ENCODE assay signal across 16 mouse cellular contexts in the genomic region with DNA sequence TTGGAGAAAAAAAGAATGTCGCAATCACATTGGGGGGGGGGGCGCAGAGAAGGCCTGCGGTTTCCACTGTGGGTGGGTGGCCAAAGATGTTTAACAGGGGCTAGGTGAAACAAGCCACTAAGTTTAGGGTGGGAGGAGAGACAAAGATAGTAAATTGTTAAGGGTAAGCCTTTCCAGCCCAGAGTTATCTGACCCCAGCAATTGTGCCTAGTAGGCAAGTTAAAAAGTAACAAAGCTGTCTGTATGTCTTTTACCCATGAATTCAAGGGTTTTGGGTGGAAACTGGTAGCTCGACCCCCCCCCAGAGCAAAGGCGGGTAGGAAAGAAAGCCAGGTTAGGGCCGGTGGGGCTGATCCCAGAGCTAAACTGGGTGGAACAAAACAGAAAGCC. TPM values are rescaled to one million over a fixed set of nuclear protein-coding genes. Genes with fewer than 3 reads are reported as not detected.
DNase-seq lines count a peak whose midpoint lies in the region; ATAC-seq and TF ChIP-seq lines count a peak whose summit lies in the region.
"Had no signal": no experiment of that assay in that cellular context is flagged by ENCODE, and none has a peak within 500 bp of the region (broad histone marks: within the 10 kb centered on the region; RNA-seq: fewer than 3 reads in every experiment).

No protein-coding gene starts in this region.

- H3K4me1 ChIP-seq in hindbrain, postnatal 0 days (ENCODE audit: insufficient read depth, low read length), result no peaks in the 10 kb centered on the region
- H3K4me1 ChIP-seq in hindbrain, embryonic 11.5 days (replicated peaks; ENCODE audit: control insufficient read depth, insufficient read depth, low read length), result no peaks in the 10 kb centered on the region
- peaks cover 29% of the 10 kb centered on the region for H3K4me1 ChIP-seq in liver, adult 2 months (ENCODE audit: control insufficient read depth, insufficient read depth, low read length)
- H3K4me1 ChIP-seq in liver, embryonic 11.5 days (replicated peaks; ENCODE audit: control insufficient read depth, insufficient read depth, low read length), result no peaks in the 10 kb centered on the region
- H3K4me1 ChIP-seq in stomach, embryonic 16.5 days (ENCODE audit: control insufficient read depth, insufficient read depth, low read length), result no peaks in the 10 kb centered on the region
- H3K4me1 ChIP-seq: embryonic facial prominence, embryonic 13.5 days; heart, embryonic 15.5 days had no signal

- no peak overlapping the region for H3K4me3 ChIP-seq in hindbrain, postnatal 0 days (ENCODE audit: low read length)
- no peak overlapping the region for H3K4me3 ChIP-seq in hindbrain, embryonic 11.5 days (ENCODE audit: low read depth, low read length)
- no peak overlapping the region for H3K4me3 ChIP-seq in liver, adult 2 months (ENCODE audit: insufficient read depth, low read depth, low read length)
- H3K4me3 ChIP-seq in liver, embryonic 11.5 days (ENCODE audit: low read depth, low read length), result no peak overlapping the region
- H3K4me3 ChIP-seq in stomach, embryonic 16.5 days (replicated peaks; ENCODE audit: low read length), result no peak overlapping the region
- H3K4me3 ChIP-seq: embryonic facial prominence, embryonic 13.5 days; heart, embryonic 15.5 days; hindbrain, embryonic 10.5 days; left cerebral cortex, adult 2 months had no signal

- no peak for TF ChIP-seq POLR2A in liver, adult 2 months (IDR thresholded peaks at IDR 0.05; ENCODE audit: extremely low read depth, insufficient read depth, low read length)

- peaks cover 24% of the 10 kb centered on the region for H3K79me2 ChIP-seq in liver, adult 2 months (ENCODE audit: control insufficient read depth, insufficient read depth, low read length)

- no peaks in the 10 kb centered on the region for H3K9me3 ChIP-seq in hindbrain, postnatal 0 days (ENCODE audit: low read length)
- H3K9me3 ChIP-seq in hindbrain, embryonic 11.5 days (ENCODE audit: control insufficient read depth, low read length), result no peaks in the 10 kb centered on the region
- H3K9me3 ChIP-seq in liver, embryonic 11.5 days (ENCODE audit: control insufficient read depth, low read length), result no peaks in the 10 kb centered on the region
- no peaks in the 10 kb centered on the region for H3K9me3 ChIP-seq in stomach, embryonic 16.5 days (replicated peaks; ENCODE audit: control insufficient read depth, low read length)
- H3K9me3 ChIP-seq: embryonic facial prominence, embryonic 13.5 days; heart, embryonic 15.5 days had no signal

- no peak overlapping the region for H3K4me2 ChIP-seq in hindbrain, postnatal 0 days (ENCODE audit: low read depth, low read length)
- no peak overlapping the region for H3K4me2 ChIP-seq in hindbrain, embryonic 11.5 days (replicated peaks; ENCODE audit: low read depth, low read length)
- 0 out of 2 replicates have a peak overlapping the region, but pooled peaks have one; percentile 1 for H3K4me2 ChIP-seq in liver, embryonic 11.5 days
- no peak overlapping the region for H3K4me2 ChIP-seq in stomach, embryonic 16.5 days (ENCODE audit: low read depth, low read length)
- H3K4me2 ChIP-seq: embryonic facial prominence, embryonic 13.5 days; heart, embryonic 15.5 days had no signal

- H3K9ac ChIP-seq in hindbrain, postnatal 0 days (replicated peaks; ENCODE audit: low read length), result no peak overlapping the region
- no peak overlapping the region for H3K9ac ChIP-seq in hindbrain, embryonic 11.5 days (ENCODE audit: low read depth, low read length)
- no peak overlapping the region for H3K9ac ChIP-seq in liver, adult 2 months (ENCODE audit: low read depth, low read length)
- H3K9ac ChIP-seq in liver, embryonic 11.5 days (ENCODE audit: low read depth, low read length), result no peak overlapping the region
- H3K9ac ChIP-seq in stomach, embryonic 16.5 days (ENCODE audit: low read length), result no peak overlapping the region
- H3K9ac ChIP-seq: embryonic facial prominence, embryonic 13.5 days; heart, embryonic 15.5 days had no signal

- DNase-seq in hindbrain, postnatal 0 days (ENCODE audit: low spot score), result no peak
- DNase-seq in hindbrain, embryonic 11.5 days (ENCODE audit: low spot score), result no peak
- no peak for DNase-seq in liver, adult 2 months (ENCODE audit: extremely low read depth, low read depth, low spot score)
- DNase-seq in liver, result no peak
- no peak for DNase-seq in liver, embryonic 11.5 days (ENCODE audit: low spot score)
- no peak for DNase-seq in urinary bladder, postnatal 25 days (ENCODE audit: low spot score)
- DNase-seq: adrenal gland, postnatal 36 days; midbrain, embryonic 14.5 days; thymus, postnatal 14 days had no signal

- WGBS in hindbrain, postnatal 0 days, result 59% methylated on average over 6 of the region's 6 CpGs
- WGBS in hindbrain, embryonic 11.5 days, result 78% methylated on average over 6 of the region's 6 CpGs
- 26% methylated on average over 6 of the region's 6 CpGs for WGBS in liver, adult 2 months
- WGBS in liver, embryonic 11.5 days, result 61% methylated on average over 6 of the region's 6 CpGs
- WGBS in stomach, embryonic 16.5 days, result 65% methylated on average over 6 of the region's 6 CpGs

- ATAC-seq in hindbrain, postnatal 0 days, result no peak
- ATAC-seq in hindbrain, embryonic 11.5 days (ENCODE audit: low FRiP score), result no peak
- 0 out of 2 replicates have a peak, but pooled peaks have one; percentile 39 for ATAC-seq in liver, embryonic 11.5 days (replicated peaks; ENCODE audit: low FRiP score)
- ATAC-seq in stomach, embryonic 16.5 days (ENCODE audit: insufficient read depth, low FRiP score), result no peak
- ATAC-seq: inflammation-experienced regulatory T-cells, adult 6 months had no signal

- H3K27ac ChIP-seq in hindbrain, postnatal 0 days, result peak overlapping the region; percentile 22; the same call in 1 of the 2 replicates
- H3K27ac ChIP-seq in hindbrain, embryonic 11.5 days (ENCODE audit: low read depth, low read length), result no peak overlapping the region
- H3K27ac ChIP-seq in liver, adult 2 months (replicated peaks; ENCODE audit: insufficient read depth, low read depth, low read length), result peak overlapping the region; percentile 42; the same call in 1 of the 2 replicates
- peak overlapping the region; percentile 35; the same call in 1 of the 2 replicates for H3K27ac ChIP-seq in liver, embryonic 11.5 days (ENCODE audit: low read depth, low read length)
- peak overlapping the region; percentile 42; the same call in 1 of the 2 replicates for H3K27ac ChIP-seq in stomach, embryonic 16.5 days (ENCODE audit: low read length)
- H3K27ac ChIP-seq: embryonic facial prominence, embryonic 13.5 days; heart, embryonic 15.5 days; hindbrain, embryonic 10.5 days; left cerebral cortex, adult 2 months had no signal

- H3K36me3 ChIP-seq in hindbrain, postnatal 0 days (ENCODE audit: insufficient read depth, low read length), result no peaks in the 10 kb centered on the region
- no peaks in the 10 kb centered on the region for H3K36me3 ChIP-seq in hindbrain, embryonic 11.5 days (ENCODE audit: control insufficient read depth, insufficient read depth, low read length)
- H3K36me3 ChIP-seq in liver, adult 2 months (ENCODE audit: control insufficient read depth, insufficient read depth, low read length), result no peaks in the 10 kb centered on the region
- no peaks in the 10 kb centered on the region for H3K36me3 ChIP-seq in liver, embryonic 11.5 days (ENCODE audit: control insufficient read depth, insufficient read depth, low read length)
- no peaks in the 10 kb centered on the region for H3K36me3 ChIP-seq in stomach, embryonic 16.5 days (ENCODE audit: control insufficient read depth, insufficient read depth, low read length)
- H3K36me3 ChIP-seq: embryonic facial prominence, embryonic 13.5 days; heart, embryonic 15.5 days; hindbrain, embryonic 10.5 days had no signal

- no peak for TF ChIP-seq CTCF in hindbrain, postnatal 0 days (IDR thresholded peaks at IDR 0.05; ENCODE audit: low read depth)
- TF ChIP-seq CTCF in liver, adult 2 months (IDR thresholded peaks at IDR 0.05; ENCODE audit: low read depth, low read length), result no peak

- H3K27me3 ChIP-seq in hindbrain, postnatal 0 days (ENCODE audit: insufficient read depth, low read length), result no peaks in the 10 kb centered on the region
- no peaks in the 10 kb centered on the region for H3K27me3 ChIP-seq in hindbrain, embryonic 11.5 days (ENCODE audit: control insufficient read depth, insufficient read depth, low read length)
- no peaks in the 10 kb centered on the region for H3K27me3 ChIP-seq in liver, adult 2 months (ENCODE audit: control insufficient read depth, insufficient read depth, low read length)
- no peaks in the 10 kb centered on the region for H3K27me3 ChIP-seq in liver, embryonic 11.5 days (replicated peaks; ENCODE audit: control insufficient read depth, insufficient read depth, low read length)
- no peaks in the 10 kb centered on the region for H3K27me3 ChIP-seq in stomach, embryonic 16.5 days (ENCODE audit: control insufficient read depth, insufficient read depth, low read length)
- H3K27me3 ChIP-seq: embryonic facial prominence, embryonic 13.5 days; heart, embryonic 15.5 days had no signal

RNA-seq across cellular contexts. Expression of a gene that starts 25.9 kb away (rescaled TPM):
- 12.4 and 12.9 TPM in 2 replicates for total RNA-seq in hindbrain, postnatal 0 days (2014; rRNA removed)
- polyA plus RNA-seq in hindbrain, postnatal 0 days (2015; fragmentation: Nextera tagmentation; extraction: Ambion mirVana), result 11.9 and 13.5 TPM in 2 replicates
- polyA plus RNA-seq in hindbrain, embryonic 11.5 days (2014; fragmentation: Nextera tagmentation; extraction: Ambion mirVana), result 5.8 TPM in 2 replicates
- total RNA-seq in liver, adult 2 months (2014; rRNA removed), result 51.9 and 52.3 TPM in 2 replicates
- 6.1 and 7.3 TPM in 2 replicates for polyA plus RNA-seq in liver, adult 2 months (2012; rRNA removed)
- 8.5 and 9.4 TPM in 2 replicates for polyA plus RNA-seq in liver, embryonic 11.5 days (2014; fragmentation: Nextera tagmentation; extraction: Ambion mirVana)
- 65.9 and 76.9 TPM in 2 replicates for polyA plus RNA-seq in stomach, embryonic 16.5 days (2015; fragmentation: Nextera tagmentation; extraction: Ambion mirVana)
- total RNA-seq: megakaryocyte, adult 5-6 weeks had no signal

RNA-seq across cellular contexts. Expression of a gene that starts 34.3 kb away (rescaled TPM):
- total RNA-seq in hindbrain, postnatal 0 days (2014; rRNA removed), result 22.6 and 24.4 TPM in 2 replicates
- 57.4 and 65.9 TPM in 2 replicates for polyA plus RNA-seq in hindbrain, postnatal 0 days (2015; fragmentation: Nextera tagmentation; extraction: Ambion mirVana)
- polyA plus RNA-seq in hindbrain, embryonic 11.5 days (2014; fragmentation: Nextera tagmentation; extraction: Ambion mirVana), result 89.2 and 97.7 TPM in 2 replicates
- 17.3 and 20.8 TPM in 2 replicates for total RNA-seq in liver, adult 2 months (2014; rRNA removed)
- 8.8 and 19.1 TPM in 2 replicates for polyA plus RNA-seq in liver, adult 2 months (2012; rRNA removed)
- polyA plus RNA-seq in liver, embryonic 11.5 days (2014; fragmentation: Nextera tagmentation; extraction: Ambion mirVana), result 83.2 and 86.6 TPM in 2 replicates
- polyA plus RNA-seq in stomach, embryonic 16.5 days (2015; fragmentation: Nextera tagmentation; extraction: Ambion mirVana), result 55.7 and 58.6 TPM in 2 replicates
